Mouse (Mus musculus): ENCODE measurements around the gene Pam16.

GRCm38 (mm10) chr16:4614639-4615038, 10.1 kb downstream of the Pam16 start:
- TF ChIP-seq CTCF (IDR thresholded peaks at IDR 0.05; ENCODE audit: control insufficient read depth, insufficient read depth, insufficient read length): no peak
- no peak for TF ChIP-seq CEBPB (IDR thresholded peaks at IDR 0.05; ENCODE audit: low read depth)
- no peak for TF ChIP-seq USF1 (IDR thresholded peaks at IDR 0.05; ENCODE audit: low read depth)
- TF ChIP-seq FOSL1 (IDR thresholded peaks at IDR 0.05; ENCODE audit: insufficient read depth, low read length, poor library complexity, severe bottlenecking): no peak
- no peak for TF ChIP-seq MYOD1 (IDR thresholded peaks at IDR 0.05; ENCODE audit: control insufficient read depth, insufficient read length, low read depth)
- no peak for TF ChIP-seq MAX (IDR thresholded peaks at IDR 0.05)
- TF ChIP-seq MYOG (IDR thresholded peaks at IDR 0.05; ENCODE audit: control insufficient read depth, extremely low read depth, insufficient read length): no peak

Measured in C2C12 (cell line).